Comparison of ENCODE assay signal across 8 mouse cellular contexts in genomic region chr4:76449466-76450350, GRCm38 (mm10).
DNase-seq lines count a peak whose midpoint lies in the region; ATAC-seq lines count a peak whose summit lies in the region.

No protein-coding gene starts in this region.

- peak overlapping the region; percentile 71 for H3K4me3 ChIP-seq in intestine, embryonic 15.5 days (replicated peaks)

- peak; percentile 90 for ATAC-seq in intestine, embryonic 15.5 days

- peak overlapping the region; percentile 85 for H3K9ac ChIP-seq in intestine, embryonic 15.5 days

- H3K9me3 ChIP-seq in intestine, embryonic 15.5 days: no peaks in the 10 kb centered on the region

- H3K4me2 ChIP-seq in intestine, embryonic 15.5 days (replicated peaks): peak overlapping the region; percentile 90

- WGBS in intestine, embryonic 15.5 days: under 1% methylated on average over 82 of the region's 99 CpGs

- DNase-seq in adrenal gland, postnatal 25 days: peak; percentile 79
- DNase-seq in embryo, embryonic 11 days: peak; percentile 86
- peak; percentile 57 to 73 for DNase-seq in gastrocnemius, postnatal 4 days (ENCODE audit: low spot score in 2 of 2)
- DNase-seq in left cerebral cortex, postnatal 10 days (ENCODE audit: extremely low spot score in 1 of 2, low spot score in 2 of 2): peak; percentile 68 to 87
- DNase-seq in lung, postnatal 4 days: peak; percentile 72 to 85
- peak; percentile 79 for DNase-seq in right cerebral cortex, postnatal 25 days
- DNase-seq in adipocyte (ENCODE audit: low spot score): no peak

- no peaks in the 10 kb centered on the region for H3K4me1 ChIP-seq in intestine, embryonic 15.5 days (replicated peaks)

- intact Hi-C loops in left cerebral cortex, postnatal 10 days (cut with DNase I): loop anchor here (10.0 kb wide), 3 partner anchors 155 to 1885 kb away; no protein-coding TSS in a partner anchor

- H3K27me3 ChIP-seq in intestine, embryonic 15.5 days (replicated peaks): no peaks in the 10 kb centered on the region

- no peaks in the 10 kb centered on the region for H3K36me3 ChIP-seq in intestine, embryonic 15.5 days

- peak overlapping the region; percentile 91 for H3K27ac ChIP-seq in intestine, embryonic 15.5 days
